Mouse (Mus musculus): ENCODE data around the gene Nacc1. TPM values are rescaled to one million over a fixed set of nuclear protein-coding genes. Genes with fewer than 3 reads are reported as not detected.

Gene Nacc1
- total and polyA plus RNA-seq, 3 experiments = 42.5 to 106 TPM; not detected in 1

DNA sequence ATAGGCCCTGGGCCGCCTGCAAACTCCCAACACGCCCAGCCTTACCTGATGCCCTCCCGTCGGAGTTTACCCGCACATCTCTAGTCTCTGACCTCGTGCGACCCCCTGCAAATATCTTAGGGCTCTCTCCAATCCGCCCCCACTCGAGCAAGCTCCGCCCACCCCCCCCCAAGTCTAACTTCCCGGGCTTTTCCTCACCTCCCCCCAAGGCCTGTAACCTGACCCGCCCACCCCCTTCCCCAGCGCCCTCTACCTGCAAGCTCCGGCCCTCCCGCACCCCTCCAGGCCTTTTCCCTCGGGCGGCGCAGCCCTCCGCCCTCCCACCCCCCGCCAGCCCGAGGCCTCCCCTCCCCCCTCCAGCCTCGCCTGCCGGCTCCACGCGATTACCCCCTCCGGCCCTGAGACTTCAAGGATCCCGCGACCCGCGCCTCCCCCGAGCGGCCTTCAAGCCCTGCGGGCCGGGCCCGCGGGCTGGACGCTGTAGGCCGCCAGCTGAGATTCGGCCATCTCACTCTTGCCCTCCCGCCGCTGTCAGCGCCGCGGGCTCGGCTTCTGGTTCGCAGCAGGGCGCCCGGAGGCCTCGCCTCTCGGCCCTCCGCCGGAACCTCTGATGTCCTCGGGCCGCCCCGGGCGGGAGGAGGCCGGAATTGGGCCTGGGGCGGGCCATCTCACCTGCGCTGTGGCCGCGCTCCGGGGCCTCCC, 508 bp downstream of the Nacc1 start:
- peak; percentile 83 for DNase-seq (ENCODE audit: low read depth, low spot score)
- H3K27ac ChIP-seq (ENCODE audit: control insufficient read depth, low read depth, low read length) = peak overlapping the region; percentile 77
- H3K9me3 ChIP-seq (replicated peaks; ENCODE audit: insufficient read depth, low read length) = no peaks in the 10 kb centered on the region
- H3K27me3 ChIP-seq (ENCODE audit: control insufficient read depth in 1 of 2, insufficient read depth in 2 of 2, low read length in 2 of 2) = no peaks in the 10 kb centered on the region
- H3K4me3 ChIP-seq (ENCODE audit: control insufficient read depth in 1 of 2, insufficient read depth in 1 of 2, low read depth in 2 of 2, low read length in 2 of 2) = peak overlapping the region; percentile 70 to 93
- H3K36me3 ChIP-seq (ENCODE audit: control insufficient read depth in 1 of 2, insufficient read depth in 2 of 2, low read length in 2 of 2) = peaks cover 7 to 19% of the 10 kb centered on the region in 2 experiments
- TF ChIP-seq USF2 (IDR thresholded peaks at IDR 0.05; ENCODE audit: borderline replicate concordance in 1 of 2, insufficient read depth in 1 of 2, low read depth in 1 of 2, low read length in 2 of 2) = no peak
- no peak for TF ChIP-seq MAFK (IDR thresholded peaks at IDR 0.05; ENCODE audit: borderline replicate concordance, low read depth, low read length)
- peak in 1 of 3 experiments; percentile 57; a peak in 3 of 6 replicates for TF ChIP-seq CTCF (IDR thresholded peaks at IDR 0.05 in 2 of 3, conservative IDR thresholded peaks at IDR 0.05 in 1 of 3; ENCODE audit: control insufficient read depth in 1 of 3, insufficient read depth in 1 of 3, low read depth in 2 of 3, low read length in 3 of 3, poor library complexity in 1 of 3, severe bottlenecking in 1 of 3)
- peaks cover 73% of the 10 kb centered on the region for H3K79me2 ChIP-seq (ENCODE audit: control insufficient read depth, insufficient read depth, low read length, poor library complexity)
- H3K9ac ChIP-seq (ENCODE audit: control insufficient read depth, low read depth, low read length, poor library complexity, severe bottlenecking) = peak overlapping the region; percentile 87
- H3K4me1 ChIP-seq (ENCODE audit: control insufficient read depth in 1 of 2, insufficient read depth in 2 of 2, low read length in 2 of 2) = peaks cover 0 to 15% of the 10 kb centered on the region in 2 experiments; a peak in 2 of 4 replicates

GRCm38 (mm10) chr8:84686191-84687002, 1.3 kb downstream of the Nacc1 start, which contains the start of gene Trmt1:
Trmt1 (plus strand) TSS chr8:84686307.
- peak within 1 kb of the TSS; percentile 71 for H3K9ac ChIP-seq (ENCODE audit: control insufficient read depth, low read depth, low read length, poor library complexity, severe bottlenecking)
- DNase-seq (ENCODE audit: low read depth, low spot score) = peak; percentile 82
- H3K36me3 ChIP-seq (ENCODE audit: control insufficient read depth in 1 of 2, insufficient read depth in 2 of 2, low read length in 2 of 2) = peaks cover 7 to 19% of the 10 kb centered on the region in 2 experiments
- H3K27ac ChIP-seq (ENCODE audit: control insufficient read depth, low read depth, low read length) = peak within 1 kb of the TSS; percentile 70
- peaks cover 78% of the 10 kb centered on the region for H3K79me2 ChIP-seq (ENCODE audit: control insufficient read depth, insufficient read depth, low read length, poor library complexity)
- H3K9me3 ChIP-seq (replicated peaks; ENCODE audit: insufficient read depth, low read length) = no peaks in the 10 kb centered on the region
- H3K4me3 ChIP-seq (ENCODE audit: control insufficient read depth in 1 of 2, insufficient read depth in 1 of 2, low read depth in 2 of 2, low read length in 2 of 2) = peak within 1 kb of the TSS; percentile 64 to 93
- TF ChIP-seq POLR2A (IDR thresholded peaks at IDR 0.05; ENCODE audit: control insufficient read depth in 1 of 2, insufficient read depth in 1 of 2, low read depth in 1 of 2, low read length in 2 of 2, poor library complexity in 1 of 2) (peak in 1 of 2 experiments; percentile 59; a peak in 2 of 4 replicates), POLR2AphosphoS5 (IDR thresholded peaks at IDR 0.05; ENCODE audit: borderline replicate concordance, low read depth, low read length) (no peak), ZKSCAN1 (IDR thresholded peaks at IDR 0.05; ENCODE audit: low read depth, low read length) (no peak), CTCF (IDR thresholded peaks at IDR 0.05 in 2 of 3, conservative IDR thresholded peaks at IDR 0.05 in 1 of 3; ENCODE audit: control insufficient read depth in 1 of 3, insufficient read depth in 1 of 3, low read depth in 2 of 3, low read length in 3 of 3, poor library complexity in 1 of 3, severe bottlenecking in 1 of 3) (no peak), GATA1 (IDR thresholded peaks at IDR 0.05; ENCODE audit: low read depth, low read length) (no peak), CHD1 (IDR thresholded peaks at IDR 0.05; ENCODE audit: low read depth, low read length) (no peak), ZMIZ1 (IDR thresholded peaks at IDR 0.05; ENCODE audit: low read depth, low read length) (peak; percentile 59; the same call in 1 of the 2 replicates), ELF1 (IDR thresholded peaks at IDR 0.05; ENCODE audit: low read depth, low read length) (no peak), KAT2A (conservative IDR thresholded peaks at IDR 0.05; ENCODE audit: low read depth, low read length) (no peak), MXI1 (IDR thresholded peaks at IDR 0.05; ENCODE audit: low read depth, low read length) (0 out of 2 replicates have a peak, but pooled peaks have one; percentile 22), USF1 (IDR thresholded peaks at IDR 0.05; ENCODE audit: low read depth, low read length) (peak; percentile 87), JUND (IDR thresholded peaks at IDR 0.05; ENCODE audit: low read depth, low read length) (no peak), NRF1 (IDR thresholded peaks at IDR 0.05; ENCODE audit: insufficient read depth, low read depth, low read length, poor library complexity, severe bottlenecking) (no peak), RAD21 (IDR thresholded peaks at IDR 0.05; ENCODE audit: low read depth, low read length) (no peak), NELFE (IDR thresholded peaks at IDR 0.05; ENCODE audit: low read depth, low read length) (0 out of 2 replicates have a peak, but pooled peaks have one; percentile 34)
- no peaks in the 10 kb centered on the region for H3K27me3 ChIP-seq (ENCODE audit: control insufficient read depth in 1 of 2, insufficient read depth in 2 of 2, low read length in 2 of 2)
- H3K4me1 ChIP-seq (ENCODE audit: control insufficient read depth in 1 of 2, insufficient read depth in 2 of 2, low read length in 2 of 2) = peaks cover 0 to 15% of the 10 kb centered on the region in 2 experiments; a peak in 2 of 4 replicates
